9 mouse cellular contexts compared by ENCODE assay signal in genomic region chr11:33170489-33170888, GRCm38 (mm10). TPM values are rescaled to one million over a fixed set of nuclear protein-coding genes. Genes with fewer than 3 reads are reported as not detected.
DNase-seq lines count a peak whose midpoint lies in the region; ATAC-seq lines count a peak whose summit lies in the region.
"Had no signal": no experiment of that assay in that cellular context is flagged by ENCODE, and none has a peak within 500 bp of the region (broad histone marks: within the 10 kb centered on the region; RNA-seq: fewer than 3 reads in every experiment).

No protein-coding gene starts in this region.

- intact Hi-C loops in heart, postnatal 10 days (cut with DNase I), result no loop called here
- intact Hi-C loops in heart, postnatal 25 days (cut with DNase I), result no loop called here

- ATAC-seq in megakaryocyte-erythroid progenitor cell, adult 5-6 weeks (replicated peaks; ENCODE audit: low FRiP score, low TSS enrichment, poor library complexity, severe bottlenecking), result peak; percentile 88

- peak; percentile 39 to 68 for DNase-seq in heart, postnatal 10 days
- DNase-seq in heart, postnatal 25 days (ENCODE audit: low spot score), result no peak
- DNase-seq in 416B (ENCODE audit: low read depth) (peak; percentile 60), NIH3T3 (ENCODE audit: low read depth) (peak; percentile 74)
- peak; percentile 60 to 69 for DNase-seq in cerebellum, postnatal 36 days
- DNase-seq in kidney, postnatal 14 days, result peak; percentile 40
- DNase-seq in thymus, postnatal 25 days, result peak; percentile 54

RNA-seq across cellular contexts. Expression of gene Npm1, which starts 7.5 kb away (rescaled TPM):
- total RNA-seq in heart, postnatal 10 days (2021), result 100 to 1,000 TPM; 202 to 225 TPM
- 100 to 1,000 TPM; 138 to 153 TPM for total RNA-seq in heart, postnatal 25 days (2021)
- total RNA-seq in megakaryocyte-erythroid progenitor cell, adult 5-6 weeks (2014; fragmentation: Nextera tagmentation), result 3,299 and 3,437 TPM in 2 replicates
- 6,261 and 6,441 TPM in 2 replicates for total RNA-seq in megakaryocyte-erythroid progenitor cell, adult 5-6 weeks (2017)

RNA-seq across cellular contexts. Expression of gene Fgf18, which starts 23.3 kb away (rescaled TPM):
- total RNA-seq in heart, postnatal 10 days (2021), result 1 to 10 TPM; 6.1 to 7.3 TPM
- total RNA-seq in heart, postnatal 25 days (2021), result 1 to 10 TPM; 5.1 to 6.0 TPM
- not detected in 2 replicates for total RNA-seq in megakaryocyte-erythroid progenitor cell, adult 5-6 weeks (2014; fragmentation: Nextera tagmentation)
- not detected in 2 replicates for total RNA-seq in megakaryocyte-erythroid progenitor cell, adult 5-6 weeks (2017)

RNA-seq across cellular contexts. Expression of gene Tlx3, which starts 32.9 kb away (rescaled TPM):
- total RNA-seq in heart, postnatal 10 days (2021), result not detected
- total RNA-seq in heart, postnatal 25 days (2021), result not detected
- not detected in 2 replicates for total RNA-seq in megakaryocyte-erythroid progenitor cell, adult 5-6 weeks (2014; fragmentation: Nextera tagmentation)
- total RNA-seq in megakaryocyte-erythroid progenitor cell, adult 5-6 weeks (2017), result not detected in 2 replicates
- total RNA-seq: left cerebral cortex, postnatal 10 days had no signal

Comparison
In these comparisons a context has a peak if more than half of its experiments do, and no peak if none do; other contexts are left out.
1. RNA of gene Npm1, which starts 7.5 kb away (total RNA-seq): 3,299 to 6,441 TPM in megakaryocyte-erythroid progenitor cell, adult 5-6 weeks; 202 to 225 TPM in heart, postnatal 10 days and 138 to 153 TPM in heart, postnatal 25 days; every median in the first group is over 10 times any median in the second.
2. RNA of gene Fgf18, which starts 23.3 kb away (total RNA-seq): 6.1 to 7.3 TPM in heart, postnatal 10 days and 5.1 to 6.0 TPM in heart, postnatal 25 days; not detected in megakaryocyte-erythroid progenitor cell, adult 5-6 weeks; every median in the first group is over 4 times any median in the second.